Mouse (Mus musculus): ENCODE data around the gene Anks6. TPM values are rescaled to one million over a fixed set of nuclear protein-coding genes. Genes with fewer than 3 reads are reported as not detected.

Anks6 gene
- 1.7 and 1.9 TPM in 2 replicates for polyA plus RNA-seq (2015; fragmentation: Nextera tagmentation; extraction: Ambion mirVana)

DNA sequence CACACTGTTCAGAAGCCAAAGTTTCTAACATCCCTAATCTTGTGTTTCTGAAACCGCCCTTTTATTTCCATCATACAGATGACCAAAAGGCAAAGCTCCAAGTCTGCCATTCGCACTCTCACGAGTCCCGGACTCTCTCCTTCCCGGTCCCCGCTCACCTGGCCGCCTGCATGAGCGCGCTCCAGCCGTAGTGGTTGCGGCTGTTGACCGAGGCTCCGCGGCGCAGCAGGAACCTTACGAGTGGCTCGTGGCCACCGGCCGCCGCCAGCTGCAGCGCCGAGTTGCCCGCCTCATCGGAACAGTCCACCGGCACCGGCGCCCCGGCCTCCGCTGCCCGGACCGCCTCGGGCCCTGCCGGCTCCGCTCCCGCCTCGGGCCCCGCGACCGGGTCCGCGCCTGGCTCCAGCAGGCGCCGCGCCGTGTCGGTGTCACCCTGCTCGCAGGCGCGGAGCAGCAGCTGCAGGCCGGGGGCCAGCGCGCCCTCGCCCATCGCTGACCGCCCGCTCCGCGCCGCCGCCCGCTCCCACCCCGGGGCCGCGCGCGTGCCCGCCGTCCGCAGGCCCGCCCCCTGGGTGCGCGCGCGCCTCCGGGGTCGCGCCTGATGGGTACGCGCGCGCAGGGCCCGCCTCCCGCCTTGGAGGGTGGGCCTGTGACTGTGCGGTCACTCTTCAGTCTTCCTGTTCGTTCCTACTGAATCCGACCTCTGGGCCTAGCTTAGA lies at the start of gene Anks6:
TSS of gene Anks6 (minus strand) at position 637 of the 719 bp plus-strand sequence.

DNA sequence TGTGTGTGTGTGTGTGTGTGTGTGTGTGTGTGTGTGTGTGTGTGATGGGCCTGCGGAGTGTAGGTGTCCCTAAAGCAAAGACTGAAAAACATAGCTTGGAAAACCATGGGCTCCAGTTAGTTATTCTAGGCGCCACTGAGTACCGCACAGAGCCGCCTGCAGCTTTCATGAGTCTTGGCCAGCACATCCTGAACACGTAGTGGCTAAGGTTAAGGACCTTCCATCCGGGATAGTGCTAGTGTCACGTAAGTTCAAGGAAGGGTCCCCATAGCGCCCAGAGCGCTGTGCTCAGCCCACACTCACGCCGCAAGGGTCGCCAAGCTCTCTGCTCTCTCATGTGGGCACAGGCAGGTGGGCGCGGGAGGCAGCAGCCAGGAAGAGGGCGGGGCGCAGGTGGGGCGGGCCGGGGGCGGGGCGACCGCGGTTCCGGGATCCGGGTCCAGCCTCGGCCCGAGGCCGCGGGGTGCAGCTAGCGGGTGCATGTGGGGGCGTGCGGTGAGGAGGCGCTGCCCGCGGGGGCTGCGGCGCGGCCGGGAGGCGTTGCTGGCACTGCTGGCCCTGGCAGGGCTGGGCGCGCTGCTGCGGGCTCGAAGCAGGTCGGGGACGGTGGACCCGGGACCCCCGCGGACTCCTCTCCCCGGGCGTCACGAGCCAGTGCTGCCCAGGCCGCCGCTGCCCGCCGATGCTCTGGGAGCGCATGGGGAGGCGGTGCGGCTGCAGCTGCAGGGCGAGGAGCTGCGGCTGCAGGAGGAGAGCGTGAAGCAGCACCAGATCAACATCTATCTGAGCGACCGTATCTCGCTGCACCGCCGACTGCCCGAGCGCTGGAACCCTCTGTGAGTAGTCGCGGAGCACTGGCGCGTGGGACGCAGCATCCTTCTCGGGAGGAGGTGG lies 34.5 kb upstream of the Anks6 start, which contains the start of gene Galnt12:
TSS of gene Galnt12 (plus strand) at position 417 of the 894 bp plus-strand sequence.

DNA sequence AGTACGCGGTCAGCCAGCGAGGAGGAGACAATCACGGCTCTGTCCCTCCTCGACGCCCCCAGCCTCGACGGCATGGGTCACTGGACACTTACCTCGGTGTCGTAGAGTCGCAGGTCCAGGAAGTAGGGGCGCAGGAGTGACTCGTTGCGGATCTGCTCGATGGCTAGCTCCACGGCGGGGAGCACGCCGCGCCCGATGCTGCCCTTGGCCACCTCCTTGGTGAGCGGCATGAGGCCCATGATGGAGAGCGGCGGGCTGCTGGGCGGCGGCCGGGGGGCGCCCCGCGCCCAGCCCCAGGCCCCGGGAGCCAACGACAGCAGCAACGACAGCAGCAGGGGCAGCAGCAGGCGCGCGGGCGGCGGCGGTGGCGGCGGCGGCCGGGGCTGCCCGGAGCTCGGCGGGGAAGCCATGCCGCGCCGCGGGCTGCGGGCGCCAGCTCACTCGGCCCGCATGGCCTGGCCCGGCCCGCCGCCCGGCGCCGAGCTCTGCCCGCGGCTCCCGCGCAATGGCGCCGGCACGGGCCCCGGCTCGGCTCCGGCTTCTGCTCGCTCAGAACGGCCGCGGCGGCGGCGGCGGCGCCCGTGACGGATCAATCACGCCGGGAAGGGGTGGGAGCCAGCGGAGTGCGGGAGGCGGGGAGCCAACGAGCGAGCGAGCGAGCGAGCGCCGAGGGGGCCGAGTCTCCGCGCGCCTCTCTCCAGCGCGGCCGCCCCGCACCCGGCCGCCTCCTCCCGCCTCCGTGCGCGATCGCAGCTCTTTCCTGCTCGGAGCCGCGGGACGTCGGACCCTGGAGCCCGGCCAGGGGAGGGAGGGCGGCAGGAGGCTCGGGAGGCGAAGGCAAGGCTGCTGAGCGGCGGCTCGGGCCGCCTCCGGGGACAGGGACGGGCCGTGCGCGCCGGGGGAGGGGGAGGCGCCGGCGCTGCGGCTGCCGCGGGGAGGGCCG lies 65.9 kb downstream of the Anks6 start, which contains the start of gene Gabbr2:
TSS of gene Gabbr2 (minus strand) at position 858 of the 943 bp plus-strand sequence.

Other genes starting within 250 kb of the Anks6 start
- 0.04 and 0.09 TPM in 2 replicates for gene Gabbr2, start 65.6 kb downstream of the Anks6 start, polyA plus RNA-seq (2015; fragmentation: Nextera tagmentation; extraction: Ambion mirVana)
- gene Galnt12, start 34.5 kb upstream of the Anks6 start, polyA plus RNA-seq (2015; fragmentation: Nextera tagmentation; extraction: Ambion mirVana) = 1.0 and 1.5 TPM in 2 replicates
- gene Col15a1, start 150.7 kb upstream of the Anks6 start, polyA plus RNA-seq (2015; fragmentation: Nextera tagmentation; extraction: Ambion mirVana) = 29.3 and 39.7 TPM in 2 replicates

All from skeletal muscle tissue, postnatal 0 days (tissue).